Mouse (Mus musculus): ENCODE data around the gene Syt7. TPM values are rescaled to one million over a fixed set of nuclear protein-coding genes. Genes with fewer than 3 reads are reported as not detected.
A peak's percentile ranks its signal among the peaks of the same experiment; 100 is the strongest.

Syt7 gene
- polyA plus RNA-seq (2011; ENCODE audit: insufficient read depth, insufficient read length, low replicate concordance, missing spikeins), result 0.37 and 1.9 TPM in 2 replicates

DNA sequence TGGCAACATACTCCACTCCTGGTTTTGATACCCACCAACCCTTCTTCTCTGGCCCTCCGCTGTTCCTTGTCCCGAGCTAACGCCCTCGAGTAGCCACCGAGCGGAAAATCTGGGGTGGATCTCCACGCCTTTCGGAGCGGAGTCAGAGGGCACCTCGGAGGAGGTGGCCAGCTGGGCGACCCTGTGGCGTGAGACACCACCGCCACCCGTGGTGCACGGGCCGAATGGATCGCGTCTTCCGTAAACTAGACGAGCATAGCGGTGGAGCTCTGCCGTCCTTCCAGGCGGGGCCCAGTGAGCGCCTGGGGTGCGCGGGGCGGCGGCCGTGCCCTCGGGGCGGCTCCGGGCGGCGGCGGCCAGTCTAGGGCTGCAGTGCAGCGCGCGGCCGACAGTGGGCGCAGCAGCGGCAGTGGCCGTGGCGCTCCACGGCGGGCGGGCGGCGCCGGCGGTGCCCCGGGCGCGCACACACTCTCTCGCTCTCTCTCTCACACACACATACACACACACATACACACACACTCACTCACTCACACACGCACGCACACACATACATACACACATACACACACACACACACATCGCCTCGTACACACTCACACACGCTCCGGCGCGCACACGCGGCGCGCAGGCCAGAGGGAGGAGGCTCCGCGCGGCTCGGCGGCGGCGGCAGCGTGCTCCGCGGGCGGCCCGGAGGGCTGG lies at the start of gene Syt7:
Syt7 (plus strand) TSS at position 476 of the 699 bp plus-strand sequence.
- TF ChIP-seq CTCF (IDR thresholded peaks at IDR 0.05; ENCODE audit: control insufficient read depth, insufficient read depth, low read length) (peak; percentile 23; the same call in 1 of the 2 replicates), POLR2A (IDR thresholded peaks at IDR 0.05; ENCODE audit: borderline replicate concordance, control insufficient read depth, low read depth, low read length) (no peak)
- WGBS, result under 1% methylated on average over 74 of the region's 78 CpGs
- Histone ChIP-seq H3K4me3 (replicated peaks; ENCODE audit: control insufficient read depth, low read depth, low read length) (peak within 1 kb of the TSS; percentile 73), H3K4me1 (ENCODE audit: control insufficient read depth, insufficient read depth, low read length) (no peaks in the 10 kb centered on the region; the same call in 1 of the 2 replicates), H3K27ac (ENCODE audit: control insufficient read depth, insufficient read depth, low read depth, low read length, poor library complexity) (no peak within 1 kb of the TSS; the same call in 1 of the 2 replicates)

DNA sequence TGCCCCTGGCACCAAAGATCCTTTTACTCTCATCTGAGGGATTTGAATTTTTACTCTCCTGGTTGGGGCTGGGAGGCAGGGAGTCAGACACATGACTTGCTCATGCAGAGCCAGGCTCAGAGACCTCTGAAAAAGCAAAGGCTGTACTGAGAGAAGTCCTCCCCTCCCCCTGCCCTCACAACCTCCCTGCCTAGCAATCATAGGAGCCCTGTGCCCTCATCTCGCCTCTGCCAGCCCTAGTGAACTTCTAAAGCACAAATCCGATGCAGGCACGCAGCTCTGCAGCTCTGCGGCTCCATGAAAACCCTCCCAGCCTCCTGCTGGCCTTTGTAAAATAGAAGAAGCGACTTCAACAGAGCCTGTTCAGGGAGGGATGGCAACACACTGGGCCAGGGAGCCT lies 49.6 kb upstream of the Syt7 start:
- Histone ChIP-seq H3K27ac (ENCODE audit: control insufficient read depth, insufficient read depth, low read depth, low read length, poor library complexity) (no peak overlapping the region), H3K4me1 (ENCODE audit: control insufficient read depth, insufficient read depth, low read length) (no peaks in the 10 kb centered on the region), H3K4me3 (replicated peaks; ENCODE audit: control insufficient read depth, low read depth, low read length) (no peak overlapping the region)
- 37% methylated on average over 5 of the region's 5 CpGs for WGBS
- TF ChIP-seq CTCF (IDR thresholded peaks at IDR 0.05; ENCODE audit: control insufficient read depth, insufficient read depth, low read length) (no peak), POLR2A (IDR thresholded peaks at IDR 0.05; ENCODE audit: borderline replicate concordance, control insufficient read depth, low read depth, low read length) (no peak)

DNA sequence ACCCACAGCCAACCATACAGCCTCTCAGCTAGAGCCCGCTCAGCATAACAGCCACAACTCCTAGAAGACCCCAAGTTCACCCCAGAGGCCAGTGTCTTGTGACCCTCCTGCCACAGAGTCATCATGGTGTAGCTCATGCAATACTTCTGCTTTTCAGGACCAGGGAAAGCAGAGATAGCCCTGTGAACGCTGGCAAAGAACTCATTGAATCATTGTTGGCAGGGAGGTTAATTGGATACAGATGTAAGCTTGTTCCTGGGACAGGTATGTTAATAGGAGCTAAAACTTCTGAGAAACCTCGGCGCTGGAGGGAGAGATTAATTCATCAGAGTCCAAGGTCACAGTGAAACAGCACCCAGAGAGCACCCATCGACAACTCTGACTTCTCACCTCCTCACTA lies 48.2 kb upstream of the Syt7 start:
- no peak overlapping the region for H3K27ac ChIP-seq (ENCODE audit: control insufficient read depth, insufficient read depth, low read depth, low read length, poor library complexity)
- H3K4me1 ChIP-seq (ENCODE audit: control insufficient read depth, insufficient read depth, low read length), result no peaks in the 10 kb centered on the region; the same call in 1 of the 2 replicates
- H3K4me3 ChIP-seq (replicated peaks; ENCODE audit: control insufficient read depth, low read depth, low read length), result no peak overlapping the region
- TF ChIP-seq POLR2A (IDR thresholded peaks at IDR 0.05; ENCODE audit: borderline replicate concordance, control insufficient read depth, low read depth, low read length), result no peak
- no peak for TF ChIP-seq CTCF (IDR thresholded peaks at IDR 0.05; ENCODE audit: control insufficient read depth, insufficient read depth, low read length)
- 36% methylated on average over 5 of the region's 5 CpGs for WGBS

DNA sequence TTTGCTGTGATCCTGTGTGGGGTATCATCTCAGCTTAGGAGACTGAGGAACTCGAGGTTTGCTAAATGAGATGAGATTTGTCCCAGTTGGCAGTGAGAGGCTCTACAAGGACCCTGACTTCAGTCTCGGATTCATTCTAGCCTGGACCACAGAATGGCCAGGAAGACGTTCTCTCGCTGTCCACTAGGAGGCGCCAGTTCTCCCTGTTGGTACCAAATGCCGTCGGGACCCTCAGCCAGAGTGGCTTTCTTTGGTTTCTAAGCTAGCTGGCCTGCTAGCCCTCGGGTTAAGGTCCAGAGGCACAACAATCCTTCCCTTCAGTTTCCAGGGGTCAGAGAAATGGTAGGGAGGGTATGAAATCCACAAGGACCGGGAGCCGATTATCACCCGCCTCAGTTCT lies 47.7 kb upstream of the Syt7 start:
- Histone ChIP-seq H3K4me3 (replicated peaks; ENCODE audit: control insufficient read depth, low read depth, low read length) (no peak overlapping the region), H3K4me1 (ENCODE audit: control insufficient read depth, insufficient read depth, low read length) (no peaks in the 10 kb centered on the region; the same call in 1 of the 2 replicates), H3K27ac (ENCODE audit: control insufficient read depth, insufficient read depth, low read depth, low read length, poor library complexity) (no peak overlapping the region)
- whole genome bisulfite sequencing, result 21% methylated on average over 11 of the region's 11 CpGs
- TF ChIP-seq POLR2A (IDR thresholded peaks at IDR 0.05; ENCODE audit: borderline replicate concordance, control insufficient read depth, low read depth, low read length) (no peak), CTCF (IDR thresholded peaks at IDR 0.05; ENCODE audit: control insufficient read depth, insufficient read depth, low read length) (peak; percentile 70)

DNA sequence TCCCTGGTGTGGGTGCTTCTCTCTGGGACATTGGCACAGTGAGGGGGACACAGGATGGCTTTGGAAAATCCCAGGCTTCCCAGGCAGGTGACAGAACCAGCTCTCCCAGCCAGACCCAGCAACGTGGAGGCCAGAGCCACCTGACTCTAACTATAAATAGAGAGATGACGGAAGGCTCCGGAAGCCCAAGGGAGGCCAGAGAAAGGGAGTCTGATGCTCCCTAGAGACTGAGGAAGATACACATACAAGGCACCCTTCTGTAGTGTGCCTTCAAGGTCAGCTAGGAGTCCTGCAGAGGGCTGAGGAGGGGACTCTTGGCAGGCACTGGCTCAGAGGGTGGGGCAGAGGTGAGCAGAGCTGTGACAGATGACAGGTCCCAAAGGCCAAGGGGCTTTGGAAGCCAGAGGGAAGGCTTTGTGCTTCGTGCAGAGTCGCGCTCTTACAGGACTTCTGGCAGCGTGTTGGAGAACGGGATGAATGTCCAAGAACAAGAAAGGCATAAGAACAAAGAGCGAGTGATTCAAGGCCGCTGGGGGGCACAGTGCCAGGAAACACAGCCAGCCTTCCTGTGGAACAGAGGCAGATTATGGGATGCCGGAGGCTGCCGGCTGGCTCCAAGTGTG lies 47.0 kb upstream of the Syt7 start:
- Histone ChIP-seq H3K4me1 (ENCODE audit: control insufficient read depth, insufficient read depth, low read length) (no peaks in the 10 kb centered on the region; the same call in 1 of the 2 replicates), H3K27ac (ENCODE audit: control insufficient read depth, insufficient read depth, low read depth, low read length, poor library complexity) (no peak overlapping the region), H3K4me3 (replicated peaks; ENCODE audit: control insufficient read depth, low read depth, low read length) (no peak overlapping the region)
- TF ChIP-seq POLR2A (IDR thresholded peaks at IDR 0.05; ENCODE audit: borderline replicate concordance, control insufficient read depth, low read depth, low read length) (no peak), CTCF (IDR thresholded peaks at IDR 0.05; ENCODE audit: control insufficient read depth, insufficient read depth, low read length) (no peak)
- WGBS, result 64% methylated on average over 12 of the region's 12 CpGs

DNA sequence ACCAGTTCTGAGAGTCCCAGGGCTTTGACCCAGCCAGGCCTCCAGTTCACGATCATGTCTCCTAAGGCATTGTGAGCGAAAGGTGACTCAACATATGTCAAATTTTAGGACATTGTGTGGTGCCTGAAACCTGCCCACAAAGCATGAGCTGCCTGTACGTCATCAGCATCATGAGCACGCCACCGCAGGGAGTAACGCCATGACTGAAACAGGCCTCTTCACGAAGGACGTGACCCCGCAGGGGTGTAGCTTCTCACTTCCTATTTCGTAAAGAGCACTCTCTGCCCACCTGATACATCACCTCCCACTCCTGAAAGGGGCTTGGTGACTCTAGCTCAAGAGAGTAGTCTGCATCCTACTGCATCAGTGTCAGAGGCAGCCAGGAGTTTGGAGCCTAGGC lies 45.0 kb upstream of the Syt7 start:
- H3K4me1 ChIP-seq (ENCODE audit: control insufficient read depth, insufficient read depth, low read length), result no peaks in the 10 kb centered on the region; the same call in 1 of the 2 replicates
- no peak overlapping the region for H3K27ac ChIP-seq (ENCODE audit: control insufficient read depth, insufficient read depth, low read depth, low read length, poor library complexity)
- no peak for TF ChIP-seq POLR2A (IDR thresholded peaks at IDR 0.05; ENCODE audit: borderline replicate concordance, control insufficient read depth, low read depth, low read length)
- no peak for TF ChIP-seq CTCF (IDR thresholded peaks at IDR 0.05; ENCODE audit: control insufficient read depth, insufficient read depth, low read length)
- WGBS, result 74% methylated on average over 10 of the region's 10 CpGs
- no peak overlapping the region for H3K4me3 ChIP-seq (replicated peaks; ENCODE audit: control insufficient read depth, low read depth, low read length)

DNA sequence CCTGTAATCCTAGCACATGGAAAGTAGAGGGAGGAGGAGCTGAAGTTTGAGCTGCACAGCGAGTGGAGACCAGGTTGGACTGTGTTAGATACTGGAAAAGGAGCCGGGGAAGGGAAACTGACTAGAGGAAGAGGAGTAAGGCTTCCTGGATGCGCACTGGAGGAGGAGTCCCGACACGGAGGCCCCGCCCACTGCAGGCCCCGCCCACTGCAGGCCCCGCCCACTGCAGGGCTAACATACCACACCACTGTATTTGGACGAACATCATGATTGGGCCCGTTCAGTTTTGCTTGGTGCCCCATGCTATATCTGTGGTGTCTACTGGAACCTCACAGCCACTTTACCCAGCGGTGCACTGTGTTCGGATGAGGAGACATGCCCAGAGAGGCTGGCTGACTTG lies 43.2 kb upstream of the Syt7 start:
- Histone ChIP-seq H3K4me1 (ENCODE audit: control insufficient read depth, insufficient read depth, low read length) (no peaks in the 10 kb centered on the region; the same call in 1 of the 2 replicates), H3K4me3 (replicated peaks; ENCODE audit: control insufficient read depth, low read depth, low read length) (no peak overlapping the region), H3K27ac (ENCODE audit: control insufficient read depth, insufficient read depth, low read depth, low read length, poor library complexity) (no peak overlapping the region)
- TF ChIP-seq POLR2A (IDR thresholded peaks at IDR 0.05; ENCODE audit: borderline replicate concordance, control insufficient read depth, low read depth, low read length) (no peak), CTCF (IDR thresholded peaks at IDR 0.05; ENCODE audit: control insufficient read depth, insufficient read depth, low read length) (no peak)
- 33% methylated on average over 12 of the region's 12 CpGs for WGBS

DNA sequence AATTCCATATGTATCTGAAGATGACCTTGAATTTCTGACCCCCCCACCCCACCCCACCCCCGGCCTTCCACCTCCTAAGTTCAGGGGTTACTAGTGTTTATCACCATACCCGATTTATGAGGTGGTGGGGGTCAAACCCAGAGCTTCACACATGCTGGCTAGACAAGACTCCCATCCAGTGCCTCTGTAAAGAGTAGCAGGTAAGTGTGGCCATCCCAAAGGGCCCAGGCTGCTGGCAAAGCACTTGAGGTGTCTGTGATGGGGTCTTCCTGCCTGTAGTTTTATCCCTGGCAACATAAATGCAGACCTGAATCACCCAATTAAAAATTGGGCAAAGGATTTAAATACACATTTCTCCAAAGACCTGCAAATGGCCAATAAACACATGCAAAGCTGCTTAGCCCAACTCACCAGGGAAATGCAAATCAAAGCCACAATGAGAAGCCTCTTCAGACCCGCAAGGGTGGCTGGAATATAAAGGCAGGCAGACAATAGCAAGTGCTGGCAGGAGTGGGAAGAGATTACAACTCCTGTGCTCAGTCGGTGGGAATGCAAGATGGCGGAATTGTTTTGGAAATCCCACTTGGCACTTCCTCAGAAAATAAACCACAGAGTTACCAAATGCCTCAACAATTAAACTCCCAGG lies 41.1 kb upstream of the Syt7 start:
- H3K4me1 ChIP-seq (ENCODE audit: control insufficient read depth, insufficient read depth, low read length), result no peaks in the 10 kb centered on the region; the same call in 1 of the 2 replicates
- no peak overlapping the region for H3K4me3 ChIP-seq (replicated peaks; ENCODE audit: control insufficient read depth, low read depth, low read length)
- H3K27ac ChIP-seq (ENCODE audit: control insufficient read depth, insufficient read depth, low read depth, low read length, poor library complexity), result no peak overlapping the region
- TF ChIP-seq CTCF (IDR thresholded peaks at IDR 0.05; ENCODE audit: control insufficient read depth, insufficient read depth, low read length) (no peak), POLR2A (IDR thresholded peaks at IDR 0.05; ENCODE audit: borderline replicate concordance, control insufficient read depth, low read depth, low read length) (no peak)
- WGBS, result 58% methylated on average over 5 of the region's 5 CpGs

Data from bone marrow, adult 2 months (tissue).